Mouse (Mus musculus) testis, adult 2 months (tissue): ENCODE measurements around the gene Fkbp4. TPM values are rescaled to one million over a fixed set of nuclear protein-coding genes. Genes with fewer than 3 reads are reported as not detected.
"Not testable (repeated sequence)": the region's sequence is repeated elsewhere in the genome, so short reads cannot be mapped to it uniquely, and the experiment has no call there.

ENCODE experiments used
- H3K27ac ChIP-seq: fragments of 200-500 bp; 2 replicates; pipeline ENCODE4 v1.5.1; 2012; ENCODE audit warnings: low read depth, low read length; ENCODE audit not compliant: control insufficient read depth, insufficient read depth
- H3K27me3 ChIP-seq: fragments of 200-500 bp; 2 replicates; pipeline ENCODE4 v1.6.1; 2012; ENCODE audit warnings: mild to moderate bottlenecking, low read length, moderate library complexity; ENCODE audit not compliant: control insufficient read depth, insufficient read depth
- H3K36me3 ChIP-seq: fragments of 200-500 bp; 2 replicates; pipeline ENCODE4 v1.6.1; 2012; ENCODE audit warnings: mild to moderate bottlenecking, low read length; ENCODE audit not compliant: control insufficient read depth, insufficient read depth
- H3K4me1 ChIP-seq: fragments of 200-500 bp; 2 replicates; pipeline ENCODE4 v1.6.1; 2012; ENCODE audit warnings: low read length; ENCODE audit not compliant: control insufficient read depth, insufficient read depth
- H3K4me3 ChIP-seq: fragments of 200-500 bp; 2 replicates; pipeline ENCODE4 v1.5.1; 2012; ENCODE audit warnings: low read depth, mild to moderate bottlenecking, low read length, moderate library complexity, mixed read lengths; ENCODE audit not compliant: control insufficient read depth
- CTCF ChIP-seq: fragments of 200-500 bp; IDR thresholded peaks from 2 replicates; pipeline ENCODE4 v1.5.1; 2012; ENCODE audit warnings: low read depth, mild to moderate bottlenecking, inconsistent platforms, low read length, moderate library complexity; ENCODE audit not compliant: control insufficient read depth, insufficient read depth, insufficient replicate concordance
- POLR2A ChIP-seq: fragments of 200-500 bp; IDR thresholded peaks from 2 replicates; pipeline ENCODE4 v1.6.1; 2012; ENCODE audit warnings: low read depth, mild to moderate bottlenecking, inconsistent platforms, low read length, moderate library complexity; ENCODE audit not compliant: control insufficient read depth
- polyA plus RNA-seq: library from polyadenylated mRNA; depleted of rRNA; stranded (reverse); fragments of >200 nt; gene quantifications from 2 replicates; pipeline ENCODE4 v1.2.3, GENCODE M21; 2012; rRNA removed

Fkbp4 gene
- polyA plus RNA-seq, 1 experiment: 342 TPM

DNA sequence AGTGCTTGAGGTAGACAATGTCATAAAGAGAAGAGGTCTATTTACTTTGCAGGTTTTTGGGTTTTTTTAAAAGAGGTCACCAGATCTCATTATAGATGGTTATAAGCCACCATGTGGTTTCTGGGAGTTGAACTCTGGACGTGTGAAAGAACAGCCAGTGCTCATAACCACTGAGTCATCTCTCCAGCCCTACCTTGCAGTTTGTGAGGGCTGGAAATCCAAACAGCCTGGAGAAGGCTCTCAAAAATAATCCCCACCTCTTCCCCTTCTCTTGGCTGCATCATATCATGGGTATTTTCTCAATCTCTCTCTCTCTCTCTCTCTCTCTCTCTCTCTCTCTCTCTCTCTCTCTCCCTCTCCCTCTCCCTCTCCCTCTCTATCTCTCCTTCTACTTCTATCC, 47.8 kb downstream of the Fkbp4 start:
- TF ChIP-seq POLR2A (no peak), CTCF (no peak)
- Histone ChIP-seq H3K27me3 (no peaks in the 10 kb centered on the region), H3K4me1 (no peaks in the 10 kb centered on the region), H3K36me3 (no peaks in the 10 kb centered on the region), H3K4me3 (no peak overlapping the region), H3K27ac (no peak overlapping the region)

- Histone ChIP-seq H3K27ac (no peak overlapping the region), H3K4me1 (no peaks in the 10 kb centered on the region), H3K27me3 (no peaks in the 10 kb centered on the region), H3K4me3 (no peak overlapping the region), H3K36me3 (no peaks in the 10 kb centered on the region)
- no peak for TF ChIP-seq CTCF
Measured at GRCm38 (mm10) chr6:128389185-128389584, 49.3 kb downstream of the Fkbp4 start.

GRCm38 (mm10) chr6:128385026-128385425, 53.5 kb downstream of the Fkbp4 start:
- Histone ChIP-seq H3K27me3 (no peaks in the 10 kb centered on the region), H3K4me3 (no peak overlapping the region), H3K27ac (no peak overlapping the region), H3K36me3 (no peaks in the 10 kb centered on the region), H3K4me1 (no peaks in the 10 kb centered on the region)
- TF ChIP-seq CTCF: no peak
- no peak for TF ChIP-seq POLR2A

- H3K27ac ChIP-seq: no peak overlapping the region
- TF ChIP-seq CTCF (no peak), POLR2A (no peak)
- peaks cover 2% of the 10 kb centered on the region; the same call in 1 of the 2 replicates for H3K4me1 ChIP-seq
- H3K36me3 ChIP-seq: no peaks in the 10 kb centered on the region
- no peaks in the 10 kb centered on the region for H3K27me3 ChIP-seq
- H3K4me3 ChIP-seq: no peak overlapping the region
Measured at GRCm38 (mm10) chr6:128383752-128384151, 54.7 kb downstream of the Fkbp4 start.

DNA sequence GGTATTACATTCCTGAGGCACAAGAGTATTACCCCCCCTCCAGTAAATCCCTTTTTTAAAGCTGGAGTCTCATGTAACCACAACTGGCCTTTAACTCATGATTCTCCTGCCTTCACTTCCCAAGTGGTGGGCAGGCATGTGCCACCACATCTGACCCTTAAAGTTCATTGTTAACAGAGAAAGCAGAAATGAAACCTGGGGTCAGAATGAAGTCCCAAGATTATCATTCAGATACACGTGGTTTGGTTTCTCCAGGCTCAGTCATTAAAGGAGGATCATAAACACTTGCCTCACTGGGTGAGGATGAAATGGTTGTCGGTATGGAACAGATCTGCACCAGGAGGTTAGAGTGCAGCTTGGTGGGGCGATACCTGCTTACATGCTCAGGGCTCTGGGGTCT, 57.2 kb downstream of the Fkbp4 start:
- TF ChIP-seq CTCF: no peak
- TF ChIP-seq POLR2A: no peak
- Histone ChIP-seq H3K4me1 (peaks cover 2% of the 10 kb centered on the region; the same call in 1 of the 2 replicates), H3K27me3 (no peaks in the 10 kb centered on the region), H3K4me3 (no peak overlapping the region), H3K36me3 (no peaks in the 10 kb centered on the region), H3K27ac (no peak overlapping the region)

GRCm38 (mm10) chr6:128380594-128381167, 57.8 kb downstream of the Fkbp4 start:
- not testable (repeated sequence) for H3K27ac ChIP-seq, H3K36me3 ChIP-seq, H3K4me3 ChIP-seq, H3K4me1 ChIP-seq, H3K27me3 ChIP-seq

Other genes with a start within 250 kb of the Fkbp4 start
- 0.05 and 0.25 TPM in 2 replicates for gene Tead4, start 137.9 kb downstream of the Fkbp4 start, polyA plus RNA-seq
- 4.4 and 5.4 TPM in 2 replicates for gene Tulp3, start 82.8 kb downstream of the Fkbp4 start, polyA plus RNA-seq
- 41.5 and 47.9 TPM in 2 replicates for gene Rhno1, start 75.8 kb downstream of the Fkbp4 start, polyA plus RNA-seq
- gene Foxm1, start 75.7 kb downstream of the Fkbp4 start, polyA plus RNA-seq: 126 and 128 TPM in 2 replicates
- 44.5 and 49.1 TPM in 2 replicates for gene Tex52, start 63.2 kb downstream of the Fkbp4 start, polyA plus RNA-seq
- not detected in 2 replicates for gene Gm44596, start 63.2 kb downstream of the Fkbp4 start, polyA plus RNA-seq
- 1.6 and 1.9 TPM in 2 replicates for gene Nrip2, start 39.4 kb downstream of the Fkbp4 start, polyA plus RNA-seq
- gene Itfg2, start 13.7 kb downstream of the Fkbp4 start, polyA plus RNA-seq: 13.8 and 15.7 TPM in 2 replicates
- 0.45 and 2.0 TPM in 2 replicates for gene Pzp, start 88.0 kb upstream of the Fkbp4 start, polyA plus RNA-seq
- 0.17 and 0.87 TPM in 2 replicates for gene A2ml1, start 142.9 kb upstream of the Fkbp4 start, polyA plus RNA-seq
- 0.19 TPM in 1 of 2 replicates, not detected in the other for gene Klrb1a, start 184.9 kb upstream of the Fkbp4 start, polyA plus RNA-seq
- 0.10 TPM in 2 replicates for gene Clec2h, start 223.7 kb upstream of the Fkbp4 start, polyA plus RNA-seq